ENCODE assay signal across 8 mouse cellular contexts in genomic region chr7:116309456-116309855, GRCm38 (mm10). TPM values are rescaled to one million over a fixed set of nuclear protein-coding genes. Genes with fewer than 3 reads are reported as not detected.
DNase-seq lines count a peak whose midpoint lies in the region; ATAC-seq lines count a peak whose summit lies in the region.

No protein-coding gene starts in this region.

- 11% methylated on average over 9 of the region's 9 CpGs for WGBS in heart, embryonic 12.5 days

- H3K9ac ChIP-seq in heart, embryonic 12.5 days: no peak overlapping the region

- DNase-seq in heart, adult 9 months (ENCODE audit: low spot score in 2 of 2): no peak
- peak; percentile 36 for DNase-seq in T-cell, adult 2 months (ENCODE audit: low spot score)
- DNase-seq in kidney, adult 9 months: peak; percentile 89
- DNase-seq in lung, postnatal 10 days: peak; percentile 61
- DNase-seq in thymus, postnatal 36 days: peak; percentile 51 to 64
- DNase-seq in layer of hippocampus, adult 9-11 months: no peak

- ATAC-seq in heart, embryonic 12.5 days (ENCODE audit: insufficient number of reproducible peaks, low FRiP score): no peak
- ATAC-seq in frontal cortex, adult (ENCODE audit: low TSS enrichment): no peak

- H3K36me3 ChIP-seq in heart, embryonic 12.5 days: no peaks in the 10 kb centered on the region

- H3K4me2 ChIP-seq in heart, embryonic 12.5 days: peak overlapping the region; percentile 49

- peak overlapping the region; percentile 4; the same call in 1 of the 2 replicates for H3K27ac ChIP-seq in heart, embryonic 12.5 days (ENCODE audit: poor library complexity, severe bottlenecking)

- peaks cover 9% of the 10 kb centered on the region for H3K27me3 ChIP-seq in heart, embryonic 12.5 days (replicated peaks)

- peak overlapping the region; percentile 23; the same call in 1 of the 2 replicates for H3K4me3 ChIP-seq in heart, embryonic 12.5 days

- H3K9me3 ChIP-seq in heart, embryonic 12.5 days (replicated peaks): no peaks in the 10 kb centered on the region

- H3K4me1 ChIP-seq in heart, embryonic 12.5 days (replicated peaks): peaks cover 14% of the 10 kb centered on the region

RNA-seq across cellular contexts. Expression of gene Plekha7, which starts 1.3 kb away (rescaled TPM):
- polyA plus RNA-seq in heart, embryonic 12.5 days (2016; fragmentation: Nextera tagmentation; extraction: Ambion mirVana): 55.9 and 59.7 TPM in 2 replicates

RNA-seq across cellular contexts. Expression of gene Rps13, which starts 24.5 kb away (rescaled TPM):
- polyA plus RNA-seq in heart, embryonic 12.5 days (2016; fragmentation: Nextera tagmentation; extraction: Ambion mirVana): 574 and 581 TPM in 2 replicates

Comparison
In these comparisons a context has a peak if more than half of its experiments do, and no peak if none do; other contexts are left out.
1. DNase-seq: peak in T-cell, adult 2 months (single experiment), kidney, adult 9 months (single experiment), lung, postnatal 10 days (single experiment) and thymus, postnatal 36 days (2 of 2); none in heart, adult 9 months (0 of 2) and layer of hippocampus, adult 9-11 months (single experiment).